Mouse (Mus musculus) embryonic facial prominence, embryonic 11.5 days (tissue): Measurements from ENCODE around the gene Eif4b. TPM values are rescaled to one million over a fixed set of nuclear protein-coding genes. Genes with fewer than 3 reads are reported as not detected.

Experiments used
- ATAC-seq: fragments of 200-750 bp; cut with Nextera tagmentation; replicated peaks from 2 replicates; pipeline ENCODE4 v1.8.0; 2017; ENCODE audit warnings: low read depth; ENCODE audit not compliant: insufficient number of reproducible peaks, low FRiP score, low TSS enrichment
- DNase-seq: peaks from one replicate; pipeline ENCODE4 v3.0.0-alpha.2; 2015; ENCODE audit warnings: low spot score
- H3K27ac ChIP-seq: fragments of 300-500 bp; sonication (generic); replicated peaks from 2 replicates; pipeline ENCODE4 v1.5.1; 2014; ENCODE audit warnings: mild to moderate bottlenecking, low read depth, low read length, control low read depth
- H3K27me3 ChIP-seq: fragments of 300-500 bp; sonication (generic); 2 replicates; pipeline ENCODE4 v1.6.1; 2014; ENCODE audit warnings: mild to moderate bottlenecking, low read length, moderate library complexity, mixed read lengths; ENCODE audit not compliant: control insufficient read depth, insufficient read depth
- H3K36me3 ChIP-seq: fragments of 300-500 bp; sonication (generic); replicated peaks from 2 replicates; pipeline ENCODE4 v1.6.1; 2014; ENCODE audit warnings: low read depth, mild to moderate bottlenecking, low read length, moderate library complexity, mixed read lengths; ENCODE audit not compliant: control insufficient read depth, insufficient read depth
- H3K4me1 ChIP-seq: fragments of 300-500 bp; sonication (generic); 2 replicates; pipeline ENCODE4 v1.6.1; 2014; ENCODE audit warnings: low read length, mixed read lengths; ENCODE audit not compliant: control insufficient read depth, insufficient read depth
- H3K4me2 ChIP-seq: fragments of 300-500 bp; sonication (generic); 2 replicates; pipeline ENCODE4 v1.6.1; 2014; ENCODE audit warnings: low read depth, mild to moderate bottlenecking, control low read depth, low read length, moderate library complexity
- H3K4me3 ChIP-seq: fragments of 300-500 bp; sonication (generic); 2 replicates; pipeline ENCODE4 v1.5.1; 2014; ENCODE audit warnings: low read depth, low read length, control low read depth
- H3K9ac ChIP-seq: fragments of 300-500 bp; sonication (generic); replicated peaks from 2 replicates; pipeline ENCODE4 v1.6.1; 2014; ENCODE audit warnings: mild to moderate bottlenecking, control low read depth, low read length
- H3K9me3 ChIP-seq: fragments of 300-500 bp; sonication (generic); replicated peaks from 2 replicates; pipeline ENCODE4 v1.6.1; 2016; ENCODE audit warnings: mild to moderate bottlenecking, low read length, inconsistent platforms, mixed read lengths; ENCODE audit not compliant: control insufficient read depth
- WGBS: fragments of 180-500 bp; shearing (Covaris S2); extraction: QIAGEN DNeasy Blood & Tissue Kit; methylation state at CpG from one replicate; pipeline ENCODE4 v1.1.7; 2014; 5-methylcytosine and 5-hydroxymethylcytosine counted together
- polyA plus RNA-seq: library from polyadenylated mRNA; unstranded; fragments of >200 nt; fragmentation: Nextera tagmentation; extraction: Ambion mirVana; gene quantifications from 2 replicates; pipeline ENCODE4 v1.2.1, GENCODE M21; 2014

Eif4b gene
- 121 and 130 TPM in 2 replicates for polyA plus RNA-seq

DNA sequence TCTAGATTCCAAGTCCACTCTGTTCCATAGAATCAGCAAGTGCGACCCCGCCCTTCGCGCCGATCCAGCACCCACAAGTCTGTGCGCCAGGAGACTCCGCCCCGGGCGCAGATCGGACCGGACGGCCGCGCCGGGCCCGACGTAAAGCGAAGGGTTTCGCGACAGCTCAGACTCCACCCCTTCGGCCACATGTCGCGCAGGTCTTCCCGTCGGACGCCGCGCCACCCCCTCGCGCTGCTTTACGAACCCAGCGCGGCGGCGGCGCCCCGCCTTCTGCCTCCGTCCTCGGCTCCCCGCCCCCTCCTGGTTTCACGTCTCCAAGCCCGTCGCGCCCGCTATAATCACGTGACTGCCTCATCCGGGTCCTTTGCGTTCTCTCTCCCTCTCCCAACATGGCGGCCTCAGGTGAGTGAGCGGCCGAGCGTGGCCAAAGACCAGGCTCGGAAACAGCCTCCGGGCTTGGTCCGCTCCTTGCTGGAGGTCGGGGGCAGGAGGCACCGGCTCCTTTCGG is at the start of gene Eif4b:
TSS of gene Eif4b (plus strand) at position 215 of the 511 bp plus-strand sequence.
- peak; percentile 90 for ATAC-seq
- peaks cover 2% of the 10 kb centered on the region; the same call in 1 of the 2 replicates for H3K4me1 ChIP-seq
- peak within 1 kb of the TSS; percentile 96 for H3K9ac ChIP-seq
- H3K27me3 ChIP-seq = no peaks in the 10 kb centered on the region
- peak within 1 kb of the TSS; percentile 93 for H3K27ac ChIP-seq
- H3K9me3 ChIP-seq = no peaks in the 10 kb centered on the region
- under 1% methylated on average over 58 of the region's 58 CpGs for WGBS
- H3K4me2 ChIP-seq = peak within 1 kb of the TSS; percentile 69
- H3K4me3 ChIP-seq = peak within 1 kb of the TSS; percentile 88
- peak; percentile 100 for DNase-seq
- no peaks in the 10 kb centered on the region for H3K36me3 ChIP-seq

DNA sequence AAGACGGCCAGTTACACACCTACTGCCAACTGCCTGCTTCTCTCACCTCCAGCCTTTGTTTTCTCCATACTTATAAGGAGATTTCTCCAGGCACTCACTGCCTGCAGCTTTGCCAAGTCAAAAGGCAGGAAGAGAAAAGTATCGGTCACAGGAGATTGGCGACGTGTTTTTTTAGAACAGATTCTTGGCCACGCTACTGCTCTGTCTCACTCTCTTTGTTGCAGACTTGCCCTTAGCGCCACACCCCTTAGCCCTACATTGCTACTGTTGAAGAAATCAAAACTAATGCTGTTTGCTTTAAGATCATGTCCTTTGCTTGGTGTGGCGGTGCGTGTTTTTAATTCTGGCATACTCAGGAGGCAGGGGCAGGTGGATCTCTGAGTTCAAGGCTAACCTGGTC is 49.7 kb upstream of the Eif4b start:
- no peak for DNase-seq
- no peak overlapping the region for H3K4me2 ChIP-seq
- H3K27me3 ChIP-seq = peaks cover 14% of the 10 kb centered on the region; the same call in 1 of the 2 replicates
- H3K27ac ChIP-seq = no peak overlapping the region
- no peaks in the 10 kb centered on the region for H3K9me3 ChIP-seq
- no peak for ATAC-seq
- H3K4me3 ChIP-seq = no peak overlapping the region
- H3K36me3 ChIP-seq = no peaks in the 10 kb centered on the region
- 67% methylated on average over 8 of the region's 8 CpGs for WGBS
- H3K4me1 ChIP-seq = peaks cover 10% of the 10 kb centered on the region
- no peak overlapping the region for H3K9ac ChIP-seq

DNA sequence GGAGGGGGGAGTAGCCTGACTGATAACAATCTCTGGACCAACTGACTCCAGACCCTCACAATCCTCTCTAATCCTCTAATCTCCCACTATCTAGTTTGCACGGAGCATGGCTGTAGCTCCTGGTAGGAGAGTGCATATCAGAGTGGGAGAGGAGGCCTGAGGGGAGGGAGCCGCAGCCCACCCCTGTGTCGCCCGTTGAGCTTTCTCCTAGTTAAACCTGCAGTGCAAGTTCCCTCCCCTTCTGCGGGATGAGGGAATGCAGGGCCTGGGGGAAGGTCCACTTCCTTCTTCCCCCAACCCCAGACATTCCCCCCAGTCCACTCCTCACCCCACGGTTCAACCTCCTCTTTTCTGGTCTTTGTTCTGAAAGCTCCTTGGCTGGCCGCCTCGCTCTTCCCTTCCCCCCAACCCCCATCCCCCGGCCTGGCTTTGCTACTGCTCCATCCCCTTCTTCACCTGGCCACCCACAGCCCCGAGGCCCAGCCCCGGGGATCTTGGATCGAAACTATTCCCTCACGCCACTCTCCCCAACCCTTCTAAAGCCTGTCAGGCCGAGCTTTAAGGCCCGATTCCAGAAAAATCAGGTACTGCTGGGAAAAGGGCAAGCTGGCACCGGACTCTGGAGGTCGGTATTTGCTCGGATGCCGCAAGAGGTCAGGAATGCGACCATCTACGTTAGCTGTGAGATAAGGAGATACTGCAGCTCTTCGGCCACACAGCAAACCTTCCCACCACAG is 48.3 kb upstream of the Eif4b start:
- Histone ChIP-seq H3K27ac (peak overlapping the region; percentile 28; the same call in 1 of the 2 replicates), H3K4me3 (peak overlapping the region; percentile 1; the same call in 1 of the 2 replicates), H3K27me3 (peaks cover 14% of the 10 kb centered on the region; the same call in 1 of the 2 replicates), H3K9ac (peak overlapping the region; percentile 53), H3K4me1 (peaks cover 10% of the 10 kb centered on the region), H3K9me3 (no peaks in the 10 kb centered on the region), H3K4me2 (peak overlapping the region; percentile 27), H3K36me3 (no peaks in the 10 kb centered on the region)
- WGBS = 4% methylated on average over 21 of the region's 22 CpGs
- DNase-seq (peak; percentile 41), ATAC-seq (0 out of 2 replicates have a peak, but pooled peaks have one; percentile 31)

DNA sequence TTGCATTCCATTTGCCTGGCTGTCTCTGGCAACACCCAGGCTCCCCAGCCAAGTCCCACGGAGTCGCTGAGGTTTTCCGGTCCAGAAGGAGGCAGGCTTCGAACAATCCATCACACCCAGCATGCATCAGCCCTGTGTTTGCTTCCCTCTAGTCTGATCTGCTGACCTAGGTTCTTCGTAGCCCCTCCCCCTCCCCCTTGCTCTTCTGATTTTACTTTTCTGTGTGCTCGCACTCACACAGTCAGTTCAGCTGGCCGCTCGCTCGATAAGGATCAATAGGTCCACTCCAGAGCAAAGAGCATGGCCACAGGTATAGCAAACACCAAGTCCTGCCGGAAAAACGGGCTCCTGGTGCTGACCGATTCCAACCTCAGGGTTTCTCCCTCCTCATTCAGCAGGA is 47.1 kb upstream of the Eif4b start:
- H3K27me3 ChIP-seq = peaks cover 14% of the 10 kb centered on the region; the same call in 1 of the 2 replicates
- WGBS = 8% methylated on average over 12 of the region's 12 CpGs
- H3K4me1 ChIP-seq = peaks cover 10% of the 10 kb centered on the region
- H3K4me3 ChIP-seq = no peak overlapping the region
- H3K9ac ChIP-seq = peak overlapping the region; percentile 22; the same call in 1 of the 2 replicates
- no peaks in the 10 kb centered on the region for H3K9me3 ChIP-seq
- DNase-seq (peak; percentile 33), ATAC-seq (no peak)
- no peaks in the 10 kb centered on the region for H3K36me3 ChIP-seq
- H3K4me2 ChIP-seq = no peak overlapping the region
- H3K27ac ChIP-seq = no peak overlapping the region

DNA sequence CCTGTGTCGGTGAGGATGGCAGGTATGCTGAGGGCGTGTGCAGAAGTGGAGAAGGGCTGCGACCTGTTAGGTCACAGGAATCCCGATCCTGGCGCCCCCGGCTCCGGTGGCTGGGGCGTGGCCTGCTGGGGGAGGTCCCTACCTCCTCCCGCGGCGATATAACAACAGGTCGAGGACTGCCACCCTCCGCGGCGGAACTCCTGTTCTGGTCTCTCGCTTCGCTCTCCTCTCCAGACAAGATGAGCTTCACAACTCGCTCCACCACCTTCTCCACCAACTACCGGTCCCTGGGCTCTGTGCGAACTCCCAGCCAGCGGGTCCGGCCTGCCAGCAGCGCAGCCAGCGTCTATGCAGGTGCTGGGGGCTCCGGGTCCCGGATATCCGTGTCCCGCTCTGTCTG is 45.5 kb upstream of the Eif4b start, which contains the start of gene Krt18:
TSS of gene Krt18 (plus strand) at position 141 of the 400 bp plus-strand sequence.
- Histone ChIP-seq H3K27ac (no peak within 1 kb of the TSS), H3K36me3 (no peaks in the 10 kb centered on the region), H3K4me1 (peaks cover 10% of the 10 kb centered on the region), H3K9me3 (no peaks in the 10 kb centered on the region), H3K4me3 (peak within 1 kb of the TSS; percentile 40), H3K9ac (peak within 1 kb of the TSS; percentile 59), H3K27me3 (peaks cover 14% of the 10 kb centered on the region; the same call in 1 of the 2 replicates), H3K4me2 (peak within 1 kb of the TSS; percentile 68)
- ATAC-seq (no peak; the same call in 1 of the 2 replicates), DNase-seq (peak; percentile 48)
- WGBS = under 1% methylated on average over 28 of the region's 28 CpGs

DNA sequence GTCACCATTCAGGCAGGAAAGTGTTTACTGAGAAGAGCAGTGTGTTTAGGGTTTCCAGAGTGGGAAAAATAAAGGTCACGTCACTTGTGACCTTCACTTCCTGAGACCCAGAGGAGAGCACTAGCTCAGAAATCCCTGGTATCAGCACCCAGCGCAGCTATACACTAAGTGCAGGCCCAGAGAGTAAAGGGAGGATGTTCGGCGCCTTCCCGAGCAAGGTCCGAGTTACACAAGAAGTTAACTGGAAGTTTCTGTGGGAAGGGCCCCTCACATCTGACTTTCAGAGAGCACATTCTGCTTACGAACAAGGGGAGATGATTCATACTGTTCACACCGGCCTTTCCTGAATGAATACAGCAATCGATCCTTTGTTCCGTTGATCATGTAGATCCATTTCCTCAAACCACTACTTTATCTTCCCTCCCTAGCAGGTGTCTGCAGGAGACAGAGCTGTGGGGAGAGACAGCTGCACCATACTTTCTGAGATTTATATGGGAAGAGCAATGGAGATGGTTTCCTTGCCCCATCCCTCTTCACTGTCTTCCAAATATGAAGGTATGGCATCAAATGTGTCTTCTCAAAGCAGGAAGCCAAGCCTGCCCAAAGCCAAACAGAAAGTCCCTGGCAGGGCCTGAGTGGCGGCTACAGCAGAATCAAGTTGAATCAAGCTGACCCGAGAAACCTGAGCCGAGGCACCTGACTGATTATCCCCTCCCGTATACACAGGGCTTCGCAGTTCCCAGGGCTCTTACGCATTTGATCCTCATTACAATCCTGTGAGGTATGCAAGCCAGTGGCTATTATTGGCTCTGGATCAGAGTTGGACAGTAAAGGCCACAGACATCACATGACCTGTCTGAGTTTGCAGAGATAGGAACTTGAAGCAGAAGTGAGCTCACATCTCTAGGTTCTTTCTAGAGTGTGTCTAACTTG is 39.2 kb upstream of the Eif4b start:
- Histone ChIP-seq H3K4me2 (no peak overlapping the region), H3K4me1 (no peaks in the 10 kb centered on the region), H3K9me3 (no peaks in the 10 kb centered on the region), H3K9ac (no peak overlapping the region), H3K36me3 (no peaks in the 10 kb centered on the region), H3K4me3 (no peak overlapping the region), H3K27me3 (no peaks in the 10 kb centered on the region), H3K27ac (no peak overlapping the region)
- DNase-seq (peak; percentile 29), ATAC-seq (0 out of 2 replicates have a peak, but pooled peaks have one; percentile 9)
- WGBS = 54% methylated on average over 16 of the region's 16 CpGs

GRCm38 (mm10) chr15:102040277-102040676 is 33.3 kb upstream of the Eif4b start:
- H3K9ac ChIP-seq = no peak overlapping the region
- no peak overlapping the region for H3K4me3 ChIP-seq
- no peak for DNase-seq
- no peaks in the 10 kb centered on the region for H3K36me3 ChIP-seq
- no peaks in the 10 kb centered on the region for H3K27me3 ChIP-seq
- H3K27ac ChIP-seq = no peak overlapping the region
- 75% methylated on average over 4 of the region's 4 CpGs for WGBS
- ATAC-seq = no peak
- no peaks in the 10 kb centered on the region for H3K4me1 ChIP-seq
- H3K4me2 ChIP-seq = no peak overlapping the region
- H3K9me3 ChIP-seq = no peaks in the 10 kb centered on the region
